Mouse (Mus musculus) ovary, postnatal 10 days (tissue): ENCODE data around the gene Stim1.
A peak's percentile ranks its signal among the peaks of the same experiment; 100 is the strongest.

Experiments used
- DNase-seq: peaks from one replicate; pipeline ENCODE4 v3.0.0; 2022; ENCODE audit warnings: low spot score

The Stim1 gene

GRCm38 (mm10) chr7:102267601-102268394, at the start of gene Stim1:
Gene Stim1 (plus strand): TSS chr7:102267806.
- peak; percentile 41 for DNase-seq

GRCm38 (mm10) chr7:102221899-102222298, 45.7 kb upstream of the Stim1 start:
- DNase-seq, result no peak

GRCm38 (mm10) chr7:102222336-102222735, 45.3 kb upstream of the Stim1 start:
- DNase-seq, result no peak

GRCm38 (mm10) chr7:102222830-102223556, 44.6 kb upstream of the Stim1 start:
- DNase-seq, result peak; percentile 68

DNA sequence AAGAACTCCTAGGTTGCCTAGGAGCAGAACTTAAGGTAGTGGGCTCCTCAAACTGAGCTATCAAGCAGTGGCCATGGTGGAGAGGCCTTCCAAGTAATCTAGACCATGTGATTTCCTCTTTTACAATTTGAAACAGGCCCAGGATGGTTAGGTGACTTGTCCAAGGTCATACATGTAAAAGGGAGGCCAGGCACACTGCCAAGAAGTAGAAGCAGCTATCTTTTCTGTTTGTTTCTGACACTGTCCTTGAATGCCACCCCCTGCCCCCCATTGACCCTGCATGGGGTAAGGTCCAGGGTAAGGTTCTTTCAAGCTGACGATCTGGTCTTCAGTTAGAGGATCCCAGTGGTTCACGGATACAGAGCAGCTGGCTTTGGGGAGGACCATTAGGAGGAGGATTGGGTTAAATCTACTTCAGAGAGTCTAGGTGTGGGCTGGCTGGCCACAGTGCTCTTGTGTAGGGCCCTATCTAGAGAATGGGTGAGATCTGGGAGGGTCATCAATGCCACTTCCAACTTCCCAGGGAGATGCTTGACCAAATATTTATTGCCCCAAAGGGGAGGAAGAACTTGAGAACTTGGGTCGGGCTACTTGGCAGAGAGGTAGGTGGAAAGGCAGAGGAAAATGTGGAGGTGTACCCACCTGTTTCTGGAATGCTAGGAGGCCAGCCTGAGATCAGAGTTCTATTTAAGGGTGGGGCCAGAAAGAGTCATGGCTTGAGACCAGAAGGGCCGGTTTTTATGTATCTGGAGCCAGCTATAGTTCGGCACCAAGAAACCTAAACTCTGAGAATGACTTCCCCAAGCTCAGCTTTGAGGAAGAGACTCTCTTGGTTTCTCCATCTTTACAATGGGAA, 43.5 kb upstream of the Stim1 start:
- DNase-seq, result no peak

GRCm38 (mm10) chr7:102226051-102226450, 41.6 kb upstream of the Stim1 start:
- DNase-seq, result no peak

GRCm38 (mm10) chr7:102228049-102228670, 39.4 kb upstream of the Stim1 start:
- DNase-seq, result no peak

DNA sequence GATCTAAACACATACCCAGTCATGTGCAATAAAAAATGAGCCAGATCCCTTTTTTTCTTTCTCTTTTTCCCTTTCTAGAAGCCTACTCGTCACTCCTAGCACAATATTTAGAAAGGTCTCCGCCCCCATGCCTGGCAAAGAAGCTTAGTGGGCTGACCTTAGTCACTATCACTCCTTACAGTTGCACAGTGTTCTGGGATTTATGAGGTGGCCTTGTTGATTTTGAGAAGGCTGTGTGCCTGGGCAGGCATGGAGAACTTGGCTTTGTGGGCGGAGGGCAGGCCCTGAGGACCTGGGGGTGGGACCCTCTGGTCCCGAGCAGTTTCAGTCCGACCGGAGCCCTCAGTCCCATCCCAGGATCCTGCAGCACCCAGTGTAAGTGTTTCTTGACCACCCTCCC, 37.8 kb upstream of the Stim1 start:
- DNase-seq, result no peak

GRCm38 (mm10) chr7:102233059-102233458, 34.5 kb upstream of the Stim1 start:
- DNase-seq, result no peak

- DNase-seq, result no peak
Measured at GRCm38 (mm10) chr7:102238686-102239286, 28.8 kb upstream of the Stim1 start.

GRCm38 (mm10) chr7:102239591-102239990, 28.0 kb upstream of the Stim1 start:
- DNase-seq, result no peak

- DNase-seq, result no peak
Measured at GRCm38 (mm10) chr7:102242371-102242770, 25.2 kb upstream of the Stim1 start.

DNA sequence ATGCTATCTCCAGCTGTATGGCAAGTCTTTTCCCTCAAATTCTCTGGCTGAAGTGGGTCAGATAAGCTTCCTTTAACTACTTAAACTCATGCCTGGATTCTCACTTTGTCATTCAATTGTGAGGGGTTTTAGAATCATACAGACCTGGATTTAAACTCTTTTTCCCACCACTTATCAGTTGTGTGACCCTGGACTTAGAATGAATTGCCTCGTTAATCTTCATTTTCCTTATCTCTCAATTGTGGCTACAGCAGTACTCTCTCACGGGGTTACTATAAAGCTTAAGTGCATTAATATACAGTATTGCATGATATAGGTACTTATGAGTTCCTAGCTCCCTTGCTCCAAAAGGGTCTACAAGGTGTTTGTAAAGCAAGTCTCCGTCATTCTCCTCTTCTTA, 24.7 kb upstream of the Stim1 start:
- no peak for DNase-seq

DNA sequence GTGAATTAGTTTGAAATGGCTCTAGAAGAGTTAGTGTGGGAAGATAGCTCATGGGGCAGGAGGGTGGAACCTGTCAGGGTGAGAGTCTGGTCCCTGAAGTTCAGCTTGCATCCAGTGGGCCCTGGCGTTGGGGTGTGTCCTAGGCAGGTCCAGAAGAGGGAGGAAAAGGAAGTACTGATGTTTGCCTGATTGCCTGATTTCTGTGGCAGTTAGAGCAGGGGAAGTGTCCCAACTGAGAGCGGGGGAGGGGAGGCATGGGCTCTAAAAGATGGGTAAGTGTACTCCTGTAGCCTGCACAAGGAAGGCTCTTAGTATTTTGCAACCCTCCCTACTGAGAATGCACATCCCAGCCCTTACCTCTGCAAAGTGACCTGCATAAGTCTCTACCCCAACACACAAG, 23.7 kb upstream of the Stim1 start:
- no peak for DNase-seq

- DNase-seq, result no peak
Measured at GRCm38 (mm10) chr7:102244782-102245535, 22.6 kb upstream of the Stim1 start.

- no peak for DNase-seq
Measured at GRCm38 (mm10) chr7:102245775-102246174, 21.8 kb upstream of the Stim1 start.

- DNase-seq, result no peak
Measured at GRCm38 (mm10) chr7:102246265-102246664, 21.3 kb upstream of the Stim1 start.

DNA sequence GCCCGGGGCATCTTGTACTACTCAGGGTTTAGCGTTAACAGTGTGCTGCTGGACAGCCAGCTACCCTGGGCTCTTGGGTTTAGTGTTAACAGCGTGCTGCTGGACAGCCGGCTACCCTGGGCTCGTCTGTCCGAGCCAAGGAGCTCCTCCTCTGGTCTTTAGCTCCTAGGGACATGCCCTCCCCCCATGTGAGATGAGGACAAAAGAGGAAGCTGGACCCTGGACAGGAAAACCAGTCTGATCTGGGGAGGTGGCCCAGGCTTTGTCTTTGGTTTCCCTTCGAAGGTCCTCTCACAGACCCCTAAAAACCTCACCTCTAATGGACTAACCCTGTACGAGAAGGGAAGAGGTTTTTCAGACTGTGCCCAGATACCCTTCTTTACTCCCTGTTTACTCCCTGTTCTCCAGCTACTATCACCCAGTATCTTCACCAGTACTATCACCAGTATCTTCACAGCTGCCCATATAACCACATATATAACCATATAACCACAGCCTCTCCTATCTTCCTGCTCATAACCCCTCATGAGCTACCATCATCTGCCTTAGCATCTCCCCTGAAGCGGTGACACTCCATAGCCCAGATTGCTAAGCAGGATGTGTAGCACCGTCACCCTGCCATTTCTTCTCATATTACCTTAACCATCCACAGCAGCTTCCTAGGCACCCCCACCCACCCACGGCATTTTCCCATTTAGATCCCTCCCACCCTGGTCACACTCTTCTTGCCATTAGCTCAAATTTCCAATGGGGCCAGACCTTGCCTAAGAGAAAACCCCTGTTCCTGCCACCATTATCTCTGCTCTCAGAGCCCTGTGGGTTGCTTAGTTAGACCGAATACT, 20.4 kb upstream of the Stim1 start:
- no peak for DNase-seq

DNA sequence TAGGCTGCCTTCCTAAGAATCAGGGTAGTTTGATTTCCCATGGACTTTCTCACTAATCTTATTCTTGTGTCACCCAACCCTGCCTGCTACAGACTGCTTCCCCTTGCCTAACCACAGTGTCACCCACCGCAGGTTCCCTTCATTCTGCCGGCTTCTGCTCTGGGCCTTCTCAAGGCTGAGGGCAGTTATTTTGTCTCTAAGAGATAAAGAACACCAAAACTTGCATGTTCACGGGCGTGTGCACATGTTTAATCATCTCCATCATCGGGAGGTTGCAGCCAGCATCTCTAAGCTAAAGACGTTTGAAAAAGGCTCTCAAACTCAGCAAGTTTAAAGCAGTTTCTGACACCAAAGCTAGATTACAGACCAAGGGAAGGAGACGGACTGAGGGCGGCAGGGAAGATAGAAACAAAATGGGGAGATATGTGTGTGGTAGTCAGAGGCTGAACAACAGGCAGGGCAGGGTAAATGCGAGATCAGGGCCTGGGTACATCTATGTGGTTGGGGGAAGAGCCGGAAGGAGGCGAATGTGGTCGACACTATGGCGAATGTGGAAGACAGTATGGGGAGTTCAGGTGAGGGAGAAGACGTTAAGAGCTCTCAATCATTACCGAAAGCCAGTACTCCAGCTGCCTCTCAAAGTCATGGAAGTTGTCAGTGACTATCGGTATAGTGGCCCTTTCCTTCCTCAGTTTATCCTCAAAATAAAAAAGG, 18.8 kb upstream of the Stim1 start:
- no peak for DNase-seq
